Mouse (Mus musculus) limb, embryonic 12.5 days (tissue): ENCODE data around the gene Hexb. TPM values are rescaled to one million over a fixed set of nuclear protein-coding genes. Genes with fewer than 3 reads are reported as not detected.

Experiments used
- ATAC-seq: fragments of 200-750 bp; cut with Nextera tagmentation; 2 replicates; pipeline ENCODE4 v1.8.0; 2017; ENCODE audit warnings: low read depth, moderate TSS enrichment; ENCODE audit not compliant: insufficient number of reproducible peaks, insufficient read depth, low FRiP score, low TSS enrichment
- H3K27ac ChIP-seq: fragments of 300-500 bp; sonication (generic); 2 replicates; pipeline ENCODE4 v1.5.1; 2016; ENCODE audit warnings: mild to moderate bottlenecking, moderate library complexity
- H3K27me3 ChIP-seq: fragments of 300-500 bp; sonication (generic); 2 replicates; pipeline ENCODE4 v1.6.1; 2016; ENCODE audit warnings: mild to moderate bottlenecking, moderate library complexity
- H3K36me3 ChIP-seq: fragments of 300-500 bp; sonication (generic); 2 replicates; pipeline ENCODE4 v1.6.1; 2016; ENCODE audit warnings: mild to moderate bottlenecking, moderate library complexity
- H3K4me1 ChIP-seq: fragments of 300-500 bp; sonication (generic); replicated peaks from 2 replicates; pipeline ENCODE4 v1.6.1; 2016
- H3K4me2 ChIP-seq: fragments of 300-500 bp; sonication (generic); 2 replicates; pipeline ENCODE4 v1.6.1; 2016; ENCODE audit warnings: mild to moderate bottlenecking, moderate library complexity
- H3K4me3 ChIP-seq: fragments of 300-500 bp; sonication (generic); replicated peaks from 2 replicates; pipeline ENCODE4 v1.5.1; 2016; ENCODE audit warnings: mild to moderate bottlenecking
- H3K9ac ChIP-seq: fragments of 300-500 bp; sonication (generic); replicated peaks from 2 replicates; pipeline ENCODE4 v1.6.1; 2016; ENCODE audit warnings: mild to moderate bottlenecking, moderate library complexity
- H3K9me3 ChIP-seq: fragments of 300-500 bp; sonication (generic); 2 replicates; pipeline ENCODE4 v1.6.1; 2016; ENCODE audit warnings: mild to moderate bottlenecking, moderate library complexity
- WGBS: fragments of 180-500 bp; shearing (Covaris S2); methylation state at CpG from one replicate; pipeline ENCODE4 v1.1.7; 2016; 5-methylcytosine and 5-hydroxymethylcytosine counted together
- polyA plus RNA-seq: library from polyadenylated mRNA; unstranded; fragments of >200 nt; fragmentation: Nextera tagmentation; extraction: Ambion mirVana; gene quantifications from 2 replicates; pipeline ENCODE4 v1.2.1, GENCODE M21; 2016

The Hexb gene
- polyA plus RNA-seq, 1 experiment from 2014 or later, result 28.4 TPM

DNA sequence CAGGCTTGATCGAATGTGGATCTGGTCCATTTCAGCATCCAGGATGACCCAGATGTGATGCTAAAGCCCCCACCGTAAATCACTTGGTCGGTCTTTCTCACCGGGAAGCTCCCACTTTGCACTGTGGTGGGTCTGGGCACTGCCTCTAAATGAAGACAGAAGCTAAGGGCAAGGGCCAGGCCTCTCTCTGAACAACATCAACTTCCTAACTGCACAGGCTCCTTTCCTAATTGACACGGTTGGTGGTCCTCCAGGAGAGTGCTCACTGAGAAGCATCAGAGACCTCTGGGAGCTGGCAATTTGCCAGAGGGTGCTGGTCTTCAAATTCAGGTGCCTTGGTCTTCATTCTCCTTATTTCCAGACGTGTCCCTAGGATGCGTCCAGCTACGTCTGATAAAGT, 25.7 kb upstream of the Hexb start:
- peaks cover 6% of the 10 kb centered on the region; the same call in 1 of the 2 replicates for H3K9me3 ChIP-seq
- no peak overlapping the region for H3K4me3 ChIP-seq
- H3K4me1 ChIP-seq, result peaks cover 19% of the 10 kb centered on the region
- H3K27me3 ChIP-seq, result 0 out of 2 replicates have a peak, but pooled peaks cover 5% of the 10 kb centered on the region
- no peak overlapping the region for H3K27ac ChIP-seq
- no peak overlapping the region for H3K4me2 ChIP-seq
- no peak overlapping the region for H3K9ac ChIP-seq
- ATAC-seq, result no peak
- WGBS, result 49% methylated on average over 8 of the region's 8 CpGs
- H3K36me3 ChIP-seq, result no peaks in the 10 kb centered on the region

DNA sequence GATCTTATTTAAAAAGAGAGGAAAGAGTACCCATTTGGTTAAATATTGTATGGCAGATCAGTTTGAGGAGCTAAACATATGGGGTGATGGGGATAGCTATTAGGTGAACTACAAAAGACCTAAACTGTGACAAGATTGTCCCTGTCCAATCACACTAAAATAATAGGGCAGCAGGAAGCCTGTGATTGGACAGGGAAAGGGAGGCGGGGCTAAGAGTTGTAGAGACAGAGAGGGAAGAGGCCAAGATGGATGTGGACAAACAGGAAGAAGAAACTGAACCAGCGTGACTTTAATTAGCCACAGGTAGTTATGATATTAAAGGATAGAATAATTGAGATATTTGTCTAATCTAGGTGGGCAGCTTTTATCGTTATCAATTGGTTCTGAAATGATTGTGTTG, 21.9 kb upstream of the Hexb start:
- no peaks in the 10 kb centered on the region for H3K36me3 ChIP-seq
- WGBS, result 94% methylated on average over 3 of the region's 3 CpGs
- H3K4me2 ChIP-seq, result no peak overlapping the region
- no peak overlapping the region for H3K9ac ChIP-seq
- no peaks in the 10 kb centered on the region for H3K9me3 ChIP-seq
- 0 out of 2 replicates have a peak, but pooled peaks cover 3% of the 10 kb centered on the region for H3K27me3 ChIP-seq
- H3K4me1 ChIP-seq, result peaks cover 36% of the 10 kb centered on the region
- no peak overlapping the region for H3K27ac ChIP-seq
- ATAC-seq, result no peak
- H3K4me3 ChIP-seq, result no peak overlapping the region

GRCm38 (mm10) chr13:97216196-97216595, 18.0 kb upstream of the Hexb start:
- Histone ChIP-seq H3K36me3 (no peaks in the 10 kb centered on the region), H3K4me3 (no peak overlapping the region), H3K9me3 (no peaks in the 10 kb centered on the region), H3K4me1 (peaks cover 34% of the 10 kb centered on the region), H3K27me3 (no peaks in the 10 kb centered on the region), H3K9ac (no peak overlapping the region), H3K27ac (peak overlapping the region; percentile 72; the same call in 1 of the 2 replicates), H3K4me2 (peak overlapping the region; percentile 9)
- ATAC-seq, result peak; percentile 72
- 11% methylated on average over 5 of the region's 5 CpGs for WGBS

GRCm38 (mm10) chr13:97215563-97215962, 17.4 kb upstream of the Hexb start:
- Histone ChIP-seq H3K36me3 (no peaks in the 10 kb centered on the region), H3K4me3 (no peak overlapping the region), H3K4me1 (peaks cover 34% of the 10 kb centered on the region), H3K9me3 (no peaks in the 10 kb centered on the region), H3K27me3 (no peaks in the 10 kb centered on the region), H3K9ac (no peak overlapping the region), H3K27ac (peak overlapping the region; percentile 72; the same call in 1 of the 2 replicates), H3K4me2 (peak overlapping the region; percentile 9; the same call in 1 of the 2 replicates)
- peak; percentile 17; the same call in 1 of the 2 replicates for ATAC-seq
- WGBS, result 23% methylated on average over 4 of the region's 4 CpGs

DNA sequence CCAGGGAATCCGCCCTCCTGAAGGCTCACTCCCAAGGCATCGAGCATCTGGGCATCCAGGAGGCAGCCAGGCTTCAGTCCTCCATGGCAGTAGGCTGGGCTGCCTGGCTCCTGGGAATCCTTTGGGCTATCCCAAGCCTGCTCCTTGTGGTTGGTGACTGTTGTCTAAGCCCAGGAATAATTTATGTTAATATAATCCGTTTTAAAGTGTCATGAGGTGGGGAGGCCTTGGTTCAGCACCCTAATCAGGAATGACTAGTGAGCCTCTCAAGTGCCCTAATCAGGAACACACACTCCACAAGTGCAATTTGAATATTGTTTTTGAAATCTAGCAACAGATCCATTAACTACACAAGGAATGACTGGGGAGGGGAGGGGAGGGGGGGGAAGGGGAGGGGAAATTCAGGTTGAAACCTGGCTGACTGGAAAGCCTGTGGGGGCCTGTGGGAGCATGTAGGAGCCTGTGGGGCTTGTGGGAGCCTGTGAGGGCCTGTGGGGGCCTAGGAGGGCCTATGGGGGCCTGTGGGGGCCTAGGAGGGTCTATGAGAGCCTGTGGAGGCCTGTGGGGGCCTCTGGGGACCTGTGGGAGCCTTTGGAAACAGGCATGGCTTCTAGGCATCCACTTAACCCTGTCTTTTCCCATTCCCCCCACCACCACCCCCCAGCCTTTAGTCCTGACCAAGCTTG, 16.6 kb upstream of the Hexb start:
- 59% methylated on average over 3 of the region's 3 CpGs for WGBS
- Histone ChIP-seq H3K4me3 (no peak overlapping the region), H3K4me1 (peaks cover 34% of the 10 kb centered on the region), H3K4me2 (no peak overlapping the region), H3K27ac (peak overlapping the region; percentile 72; the same call in 1 of the 2 replicates), H3K9ac (no peak overlapping the region), H3K9me3 (no peaks in the 10 kb centered on the region), H3K27me3 (no peaks in the 10 kb centered on the region), H3K36me3 (no peaks in the 10 kb centered on the region)
- no peak for ATAC-seq

DNA sequence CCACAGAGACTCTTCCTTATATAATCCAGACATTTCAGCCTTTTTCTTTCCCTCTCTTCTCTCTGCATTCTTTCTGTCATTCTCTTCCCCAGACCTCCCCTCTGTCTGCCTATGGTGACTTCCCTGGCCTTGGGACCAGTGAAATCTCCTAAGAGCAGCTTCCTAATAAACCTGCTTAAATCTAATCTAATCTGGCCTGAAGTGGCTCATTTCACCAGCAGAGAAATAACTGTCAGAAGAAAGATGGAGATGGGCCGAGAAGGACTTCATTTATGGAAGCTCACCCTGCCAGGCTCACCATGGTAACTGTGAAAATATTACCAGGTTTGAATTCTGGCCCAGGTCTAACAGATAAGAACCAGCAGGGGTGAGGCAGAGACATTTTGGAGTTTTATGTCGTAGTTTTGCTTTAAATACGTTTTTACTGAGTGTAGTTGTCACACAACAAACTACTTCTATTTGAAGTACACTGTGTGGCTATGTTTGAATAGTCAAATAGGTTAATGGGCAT, 10.4 kb upstream of the Hexb start:
- H3K9ac ChIP-seq, result no peak overlapping the region
- H3K4me2 ChIP-seq, result no peak overlapping the region
- H3K9me3 ChIP-seq, result no peaks in the 10 kb centered on the region
- no peak for ATAC-seq
- no peaks in the 10 kb centered on the region for H3K36me3 ChIP-seq
- H3K4me3 ChIP-seq, result no peak overlapping the region
- 78% methylated on average over 3 of the region's 3 CpGs for WGBS
- no peaks in the 10 kb centered on the region for H3K27me3 ChIP-seq
- peaks cover 5% of the 10 kb centered on the region; the same call in 1 of the 2 replicates for H3K4me1 ChIP-seq
- H3K27ac ChIP-seq, result no peak overlapping the region

DNA sequence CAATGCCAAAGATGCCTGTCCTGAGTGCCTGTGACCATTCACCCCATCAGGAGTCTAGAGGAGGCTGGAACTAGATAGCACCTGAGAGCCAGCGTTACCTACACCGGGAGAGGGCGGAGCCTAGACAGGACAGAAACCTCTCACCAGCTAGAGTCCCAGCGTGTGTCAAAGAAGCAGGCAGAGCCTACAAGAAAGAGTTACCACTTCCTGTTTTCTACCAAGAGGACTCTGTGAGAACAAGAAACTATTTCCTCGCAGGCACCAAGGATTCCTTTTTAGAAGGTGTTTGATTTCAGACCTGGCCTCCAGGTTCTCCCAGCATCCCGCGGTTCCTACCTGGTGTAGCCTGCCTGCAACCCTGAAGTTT, 9.9 kb upstream of the Hexb start:
- H3K4me2 ChIP-seq, result no peak overlapping the region
- WGBS, result 52% methylated on average over 7 of the region's 7 CpGs
- ATAC-seq, result no peak
- no peaks in the 10 kb centered on the region for H3K36me3 ChIP-seq
- H3K27me3 ChIP-seq, result no peaks in the 10 kb centered on the region
- no peak overlapping the region for H3K4me3 ChIP-seq
- H3K9me3 ChIP-seq, result no peaks in the 10 kb centered on the region
- no peak overlapping the region for H3K9ac ChIP-seq
- peaks cover 5% of the 10 kb centered on the region; the same call in 1 of the 2 replicates for H3K4me1 ChIP-seq
- H3K27ac ChIP-seq, result no peak overlapping the region

DNA sequence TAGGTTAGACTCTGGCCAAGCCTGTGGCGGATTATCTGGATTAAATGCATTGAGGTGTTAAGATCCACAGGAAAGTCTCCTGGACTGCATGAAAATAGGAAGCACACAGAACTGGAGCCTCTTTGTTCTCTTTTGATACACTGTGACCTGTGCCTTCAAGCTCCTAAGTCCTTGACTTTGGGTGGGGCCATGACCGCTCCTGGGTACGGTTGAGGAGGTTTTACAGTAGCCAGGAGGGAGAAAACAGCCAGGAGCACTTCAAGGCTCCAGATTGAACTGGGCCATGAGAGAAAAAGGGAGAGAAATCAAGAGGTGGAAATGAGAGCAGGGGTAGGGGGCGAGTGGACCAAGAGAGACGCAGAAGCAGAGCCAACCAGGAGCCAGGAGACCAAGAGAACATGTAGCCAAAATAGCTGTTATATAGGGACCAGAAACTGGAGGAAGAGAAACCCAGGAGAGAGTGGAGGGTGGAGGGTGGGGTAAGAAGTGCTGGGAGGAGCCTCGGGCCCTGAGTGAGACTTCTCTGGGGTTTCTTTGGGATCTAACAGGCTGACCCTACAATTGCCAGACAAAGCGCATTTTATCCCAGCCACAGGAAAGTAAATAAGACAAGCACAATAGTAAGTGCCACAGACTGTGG, 9.4 kb upstream of the Hexb start:
- Histone ChIP-seq H3K27ac (no peak overlapping the region), H3K4me1 (peaks cover 5% of the 10 kb centered on the region; the same call in 1 of the 2 replicates), H3K36me3 (no peaks in the 10 kb centered on the region), H3K4me2 (no peak overlapping the region), H3K9ac (no peak overlapping the region), H3K9me3 (no peaks in the 10 kb centered on the region), H3K27me3 (no peaks in the 10 kb centered on the region), H3K4me3 (no peak overlapping the region)
- no peak for ATAC-seq
- 83% methylated on average over 7 of the region's 7 CpGs for WGBS

DNA sequence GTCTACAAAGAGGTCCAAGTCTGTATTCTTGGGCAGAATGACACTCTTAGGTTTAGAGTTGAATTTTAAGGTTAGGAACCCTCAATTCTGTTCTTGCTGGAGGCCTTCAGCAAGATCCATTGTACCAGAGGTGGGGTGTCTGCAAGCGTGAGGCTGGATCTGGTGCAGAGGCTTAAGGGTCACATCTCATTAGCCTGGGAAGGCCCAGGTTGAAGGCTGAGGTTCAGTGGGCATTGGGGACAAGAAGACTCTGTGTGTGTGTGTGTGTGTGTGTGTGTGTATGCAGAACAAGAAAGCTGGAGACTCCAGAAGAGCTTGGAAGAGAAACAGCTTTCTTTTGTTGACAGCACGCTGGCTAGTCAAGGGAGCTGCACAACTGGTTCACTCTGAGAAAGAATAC, 7.9 kb upstream of the Hexb start:
- Histone ChIP-seq H3K4me1 (no peaks in the 10 kb centered on the region; the same call in 1 of the 2 replicates), H3K36me3 (no peaks in the 10 kb centered on the region), H3K9me3 (no peaks in the 10 kb centered on the region), H3K4me2 (no peak overlapping the region), H3K27ac (no peak overlapping the region), H3K27me3 (no peaks in the 10 kb centered on the region), H3K4me3 (no peak overlapping the region), H3K9ac (no peak overlapping the region)
- 93% methylated on average over 2 of the region's 2 CpGs for WGBS
- no peak for ATAC-seq

DNA sequence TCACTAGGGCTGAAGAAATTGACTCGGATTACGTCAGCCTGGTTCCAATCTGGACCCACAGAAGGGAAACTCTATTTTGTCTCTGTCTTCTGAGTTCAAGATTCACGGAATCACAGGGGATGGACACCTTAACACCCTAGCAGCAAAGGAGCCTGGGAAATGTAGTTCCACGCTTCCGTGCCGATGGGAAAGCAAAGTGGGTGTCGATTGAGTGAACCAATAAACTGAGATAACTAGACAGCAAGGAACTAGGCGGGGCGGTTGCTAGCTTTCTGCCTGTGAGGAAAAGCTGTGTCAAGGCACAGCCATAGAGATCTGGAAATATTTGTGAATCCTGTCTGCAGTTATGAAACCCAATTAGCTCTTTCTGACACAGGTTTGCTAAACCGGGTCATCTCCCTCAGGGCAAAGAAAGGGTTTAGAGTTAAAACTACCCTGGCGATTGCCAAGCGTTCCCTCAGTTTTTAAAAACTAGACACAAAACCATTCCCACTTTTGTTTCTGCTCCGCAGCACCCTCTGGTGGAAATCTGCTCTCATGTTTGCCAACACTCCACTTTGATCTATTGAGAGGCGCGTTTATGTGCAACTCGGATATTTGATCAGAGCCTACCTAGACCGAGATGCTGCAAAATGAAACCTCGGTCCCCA, 7.0 kb upstream of the Hexb start:
- Histone ChIP-seq H3K4me2 (peak overlapping the region; percentile 53), H3K36me3 (no peaks in the 10 kb centered on the region), H3K27ac (peak overlapping the region; percentile 30), H3K9ac (no peak overlapping the region), H3K4me1 (no peaks in the 10 kb centered on the region; the same call in 1 of the 2 replicates), H3K9me3 (no peaks in the 10 kb centered on the region), H3K4me3 (peak overlapping the region; percentile 22), H3K27me3 (no peaks in the 10 kb centered on the region)
- ATAC-seq, result peak; percentile 75
- 12% methylated on average over 18 of the region's 18 CpGs for WGBS

DNA sequence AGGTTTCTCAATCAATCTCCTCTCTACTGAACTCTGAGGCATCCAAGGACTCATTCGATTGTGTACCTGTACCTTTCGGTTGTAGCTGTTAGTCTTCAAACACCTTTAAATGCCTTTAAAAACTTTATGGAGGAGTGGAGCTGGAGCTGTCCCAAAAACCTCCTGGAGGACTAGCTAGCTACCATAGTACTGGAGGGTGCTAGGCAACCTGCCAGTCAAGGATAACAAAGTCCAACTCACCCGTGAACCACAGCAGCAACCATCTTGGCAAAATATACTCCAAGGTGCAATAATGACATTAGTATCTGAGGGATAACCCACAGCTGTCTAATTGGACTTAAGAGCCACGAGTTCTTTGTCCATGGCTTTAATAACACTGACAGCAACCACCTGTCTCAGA, 3.7 kb upstream of the Hexb start:
- ATAC-seq, result no peak
- H3K36me3 ChIP-seq, result no peaks in the 10 kb centered on the region
- no peak overlapping the region for H3K27ac ChIP-seq
- no peak overlapping the region for H3K4me2 ChIP-seq
- 78% methylated on average over 4 of the region's 4 CpGs for WGBS
- H3K9ac ChIP-seq, result no peak overlapping the region
- H3K27me3 ChIP-seq, result no peaks in the 10 kb centered on the region
- no peaks in the 10 kb centered on the region for H3K9me3 ChIP-seq
- no peak overlapping the region for H3K4me3 ChIP-seq
- H3K4me1 ChIP-seq, result no peaks in the 10 kb centered on the region; the same call in 1 of the 2 replicates
